Mouse (Mus musculus) gonadal fat pad, adult 2 months (tissue): Measurements from ENCODE around the gene BC147527. TPM values are rescaled to one million over a fixed set of nuclear protein-coding genes. Genes with fewer than 3 reads are reported as not detected.
"Not testable (repeated sequence)": the region's sequence is repeated elsewhere in the genome, so short reads cannot be mapped to it uniquely, and the experiment has no call there.

Experiments used
- DNase-seq: peaks from one replicate; pipeline ENCODE4 v3.0.0-alpha.2; 2012; ENCODE audit warnings: low read depth
- polyA plus RNA-seq: library from polyadenylated mRNA; depleted of rRNA; stranded (reverse); fragments of >200 nt; gene quantifications from 2 replicates; pipeline ENCODE4 v1.2.3, GENCODE M21; 2012; rRNA removed

Gene BC147527
- 0.33 and 0.59 TPM in 2 replicates for polyA plus RNA-seq

- DNase-seq: no peak
Observed at GRCm38 (mm10) chr13:120299991-120300442, at the start of gene BC147527. Gene BC147527 (plus strand): TSS chr13:120300392.

DNA sequence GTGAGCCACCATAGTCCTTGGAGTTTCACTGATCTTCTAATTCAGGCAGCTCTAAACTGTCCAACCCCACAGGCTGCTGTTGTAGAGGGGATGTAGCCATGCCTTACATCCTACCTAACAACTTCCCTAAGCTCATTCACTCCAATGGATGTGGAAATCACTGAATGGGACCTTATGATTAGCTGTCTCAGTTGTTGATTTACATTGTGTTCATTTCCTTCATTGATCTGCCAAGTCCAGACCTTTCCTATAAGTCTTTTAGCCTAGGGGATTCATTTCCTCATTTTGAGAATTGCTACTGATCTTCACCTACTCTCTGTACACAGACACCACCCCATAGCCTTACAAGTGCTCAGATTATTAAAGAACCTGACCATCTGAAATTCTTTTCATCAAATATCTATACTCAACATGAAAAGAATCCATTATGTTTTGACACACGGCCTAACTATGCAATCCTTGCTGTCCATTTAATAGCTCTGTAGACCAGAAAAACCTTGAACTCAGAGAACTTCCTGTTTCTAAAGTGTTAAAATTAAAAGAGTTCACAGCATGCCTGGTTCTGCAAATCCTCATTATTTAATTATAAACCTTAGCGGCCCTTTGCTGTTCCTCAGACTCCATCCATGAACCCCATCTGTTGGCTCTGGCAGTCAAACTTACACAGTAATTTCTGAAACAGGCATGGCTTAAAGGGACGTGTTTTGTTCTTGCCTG is 48.8 kb upstream of the BC147527 start:
- DNase-seq: not testable (repeated sequence)

- DNase-seq: not testable (repeated sequence)
Observed at GRCm38 (mm10) chr13:120258817-120259658, 41.2 kb upstream of the BC147527 start.

DNA sequence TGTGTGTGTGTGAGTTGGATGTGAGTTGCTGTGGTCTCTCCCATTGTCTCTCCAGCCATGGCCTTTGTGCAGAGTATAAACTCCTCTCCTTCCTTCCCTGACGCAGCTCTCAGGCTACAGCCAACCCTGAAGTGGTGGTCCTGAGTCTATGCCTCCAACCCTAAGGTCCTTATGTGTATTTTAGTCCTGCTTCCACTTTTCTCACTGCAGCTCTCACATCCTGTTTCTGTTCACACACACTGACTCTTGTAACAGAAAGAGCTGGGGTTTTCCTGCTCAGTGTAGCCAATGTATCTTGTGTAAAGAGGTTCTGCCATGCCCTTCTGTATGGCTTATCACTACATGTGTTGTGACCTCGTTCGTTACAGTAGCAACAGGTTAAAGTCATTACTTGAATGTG is 40.5 kb upstream of the BC147527 start:
- not testable (repeated sequence) for DNase-seq

DNA sequence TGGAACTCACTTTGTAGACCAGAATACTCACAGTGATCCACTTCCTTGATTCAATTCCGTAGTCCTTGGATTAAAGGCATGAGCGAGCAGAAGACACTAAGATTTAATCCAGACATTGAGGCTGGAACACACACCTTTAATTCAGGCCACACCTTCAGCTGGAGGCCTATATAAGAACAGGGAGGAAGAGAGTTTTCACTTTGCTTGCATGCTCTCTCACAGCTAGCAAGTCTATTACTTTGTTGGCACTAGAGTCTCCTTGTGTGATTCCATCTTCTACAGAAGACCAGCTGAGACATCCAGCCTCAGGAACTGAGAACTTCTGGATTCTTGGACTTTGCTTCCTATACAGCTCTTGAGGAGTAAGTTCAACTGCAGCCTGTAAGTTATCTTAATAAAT is 37.3 kb upstream of the BC147527 start, which contains the start of gene AF067061:
TSS of gene AF067061 (plus strand) at position 245 of the 400 bp plus-strand sequence.
- not testable (repeated sequence) for DNase-seq

DNA sequence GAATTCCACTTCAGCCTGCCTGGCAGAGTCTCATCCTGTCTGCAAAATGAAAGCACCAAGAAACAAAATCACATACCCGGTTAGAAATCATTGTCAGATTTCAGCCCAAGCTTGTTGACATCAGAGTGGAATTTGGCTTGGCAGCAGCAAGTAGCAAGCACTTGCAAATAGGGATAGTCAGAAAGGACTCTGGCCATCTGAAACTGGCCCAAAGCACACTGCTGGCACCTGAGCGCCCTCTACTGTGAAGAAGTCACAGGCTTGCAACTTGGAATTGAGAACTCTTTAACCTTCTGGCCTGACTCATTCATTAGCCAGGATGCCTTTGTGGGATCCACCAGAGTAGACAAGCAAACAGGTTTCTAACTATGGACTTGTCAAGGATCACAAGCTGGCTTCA is 22.4 kb upstream of the BC147527 start:
- not testable (repeated sequence) for DNase-seq

- DNase-seq: no peak
Observed at GRCm38 (mm10) chr13:120278784-120279183, 21.4 kb upstream of the BC147527 start.

- DNase-seq: no peak
Observed at GRCm38 (mm10) chr13:120299324-120299894, 783 bp upstream of the BC147527 start.

DNA sequence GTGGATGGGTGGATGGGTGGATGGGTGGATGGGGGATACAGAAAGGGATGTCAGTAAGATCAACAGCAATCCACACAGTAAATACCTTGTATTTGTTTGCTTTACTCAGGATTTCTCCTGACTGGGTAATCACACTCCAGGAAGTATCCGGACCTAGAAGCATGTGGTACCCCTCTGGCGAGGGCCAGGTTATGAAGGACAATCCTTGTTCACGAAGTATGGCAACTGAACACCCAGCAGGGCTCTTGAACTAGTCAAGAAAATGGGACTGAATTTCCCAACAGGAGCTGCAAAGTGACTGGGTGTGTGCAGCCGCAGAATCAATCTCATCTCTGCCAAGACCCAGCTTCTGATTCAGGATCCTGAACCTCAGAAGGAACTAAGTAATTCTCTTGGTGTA is 661 bp downstream of the BC147527 start:
- no peak for DNase-seq

DNA sequence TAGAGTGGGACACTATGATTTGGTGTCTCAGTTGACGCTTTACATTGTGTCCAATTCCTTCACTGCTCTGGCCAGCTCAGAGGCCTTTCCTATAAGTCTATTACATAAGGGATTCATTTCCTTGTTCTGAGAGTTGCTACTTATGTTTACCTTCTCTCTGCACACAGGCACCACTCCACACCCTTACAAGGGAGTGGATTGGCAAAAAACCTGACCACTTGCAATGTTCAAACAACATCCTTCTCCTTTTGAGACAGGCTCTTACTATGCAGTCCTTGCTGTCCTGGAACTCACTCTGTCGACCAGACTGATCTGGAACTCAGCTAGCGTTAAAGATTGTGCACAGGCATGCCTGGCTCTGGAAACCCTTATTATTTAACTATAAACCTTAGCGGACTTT is 10.6 kb downstream of the BC147527 start:
- DNase-seq: no peak

- no peak for DNase-seq
Observed at GRCm38 (mm10) chr13:120313584-120313983, 13.4 kb downstream of the BC147527 start.

DNA sequence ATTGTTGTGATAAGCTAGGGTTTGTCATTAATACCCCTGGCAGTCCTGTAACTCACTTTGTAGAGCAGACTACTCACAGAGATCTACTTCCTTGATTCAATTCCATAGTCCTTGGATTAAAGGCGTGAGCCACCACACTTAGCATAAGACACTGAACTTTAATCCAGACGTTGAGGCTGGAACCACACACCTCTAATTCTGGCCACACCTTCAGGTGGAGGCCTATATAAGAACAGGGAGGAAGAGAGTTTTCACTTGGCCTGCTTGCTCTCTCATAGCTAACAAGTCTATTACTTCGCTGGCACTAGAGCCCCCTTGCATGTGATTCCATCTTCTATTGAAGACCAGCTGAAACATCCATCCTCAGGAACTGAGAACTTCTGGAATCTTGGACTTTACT is 16.4 kb downstream of the BC147527 start, which contains the start of gene Tcstv3:
TSS of gene Tcstv3 (plus strand) at position 301 of the 400 bp plus-strand sequence.
- DNase-seq: not testable (repeated sequence)

GRCm38 (mm10) chr13:120320183-120320582 is 20.0 kb downstream of the BC147527 start:
- no peak for DNase-seq

DNA sequence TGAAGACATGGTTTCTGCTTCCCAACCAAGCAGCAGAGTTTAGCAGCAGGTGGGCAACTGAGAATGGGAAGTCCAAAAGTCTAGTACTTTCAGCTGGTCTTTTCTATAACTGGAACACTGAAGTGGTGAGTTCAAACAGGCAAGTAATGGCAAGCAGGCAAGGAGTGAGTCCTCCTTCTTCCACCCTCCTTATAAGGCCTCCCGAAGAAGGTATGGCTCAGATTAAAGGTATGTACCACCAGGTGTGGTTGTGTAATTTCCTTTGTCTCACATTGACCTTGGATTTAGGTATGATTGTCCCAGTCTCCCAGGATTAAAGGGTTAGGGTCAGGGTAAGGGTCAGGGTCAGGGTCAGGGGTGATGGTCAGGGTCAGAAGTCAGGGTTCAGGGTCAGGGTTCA is 20.5 kb downstream of the BC147527 start:
- DNase-seq: no peak

Other genes starting within 250 kb of the BC147527 start
- 2.3 and 2.4 TPM in 2 replicates for gene Gm21188, start 248.2 kb upstream of the BC147527 start, polyA plus RNA-seq
- gene Gm20767, start 160.1 kb upstream of the BC147527 start, polyA plus RNA-seq: not detected in 2 replicates
- gene Gm21818, start 128.0 kb upstream of the BC147527 start, polyA plus RNA-seq: not detected in 2 replicates
- gene Gm21762, start 84.4 kb upstream of the BC147527 start, polyA plus RNA-seq: not detected in 2 replicates
- not detected in 2 replicates for gene Gm21731, start 61.3 kb upstream of the BC147527 start, polyA plus RNA-seq
- not detected in 2 replicates for gene AF067061, start 37.3 kb upstream of the BC147527 start, polyA plus RNA-seq
- not detected in 2 replicates for gene Tcstv3, start 16.5 kb downstream of the BC147527 start, polyA plus RNA-seq